8 mouse cellular contexts compared by ENCODE assay signal in genomic region chr2:131159938-131160581, GRCm38 (mm10). TPM values are rescaled to one million over a fixed set of nuclear protein-coding genes. Genes with fewer than 3 reads are reported as not detected.
A peak's percentile ranks its signal among the peaks of the same experiment; 100 is the strongest.
DNase-seq lines count a peak whose midpoint lies in the region; ATAC-seq lines count a peak whose summit lies in the region.

Gene 1700037H04Rik, minus strand, starts transcription at chr2:131160081.

- DNase-seq in adipocyte (ENCODE audit: low spot score), result peak; percentile 100
- peak; percentile 100 for DNase-seq in embryo, embryonic 10 days (ENCODE audit: low spot score)
- peak; percentile 94 for DNase-seq in gastrocnemius, postnatal 10 days
- peak; percentile 100 for DNase-seq in induced T-regulatory cell, adult 2 months (ENCODE audit: low read depth)
- DNase-seq in left cerebral cortex, adult 9 months (ENCODE audit: low spot score in 2 of 2), result peak; percentile 92 to 96
- peak; percentile 97 for DNase-seq in right cerebral cortex, postnatal 14 days
- DNase-seq in urinary bladder, postnatal 36 days (ENCODE audit: low spot score in 2 of 2), result peak; percentile 90 to 95

- peak; percentile 93 for ATAC-seq in megakaryocyte progenitor cell, adult 5-6 weeks (replicated peaks; ENCODE audit: poor library complexity)

RNA-seq across cellular contexts. Expression of gene 1700037H04Rik, which starts in this region (rescaled TPM):
- total RNA-seq in gastrocnemius, postnatal 10 days (2021), result 1 to 10 TPM; 7.2 to 9.3 TPM
- 85.1 and 90.4 TPM in 2 replicates for total RNA-seq in megakaryocyte progenitor cell, adult 5-6 weeks (2015)
- total RNA-seq in megakaryocyte progenitor cell, adult 5-6 weeks (2017), result 34.9 and 39.5 TPM in 2 replicates

Comparison
In these comparisons a context has a peak if more than half of its experiments do, and no peak if none do; other contexts are left out.
1. Peak in every context shown above with its lines: DNase-seq and ATAC-seq.